Mouse (Mus musculus) liver, embryonic 15.5 days (tissue): ENCODE measurements around the gene Rbm19. TPM values are rescaled to one million over a fixed set of nuclear protein-coding genes. Genes with fewer than 3 reads are reported as not detected.

ENCODE experiments used
- ATAC-seq: fragments of 200-750 bp; cut with Nextera tagmentation; 2 replicates; pipeline ENCODE4 v1.8.0; 2017; ENCODE audit warnings: moderate number of reproducible peaks, mild to moderate bottlenecking, moderate library complexity; ENCODE audit not compliant: insufficient read depth
- H3K27ac ChIP-seq: fragments of 300-500 bp; sonication (generic); replicated peaks from 2 replicates; pipeline ENCODE4 v1.5.1; 2015; ENCODE audit warnings: mild to moderate bottlenecking, inconsistent platforms
- H3K27me3 ChIP-seq: fragments of 300-500 bp; sonication (generic); 2 replicates; pipeline ENCODE4 v1.6.1; 2015; ENCODE audit warnings: mild to moderate bottlenecking, inconsistent platforms
- H3K36me3 ChIP-seq: fragments of 300-500 bp; sonication (generic); replicated peaks from 2 replicates; pipeline ENCODE4 v1.6.1; 2015; ENCODE audit warnings: moderate library complexity, mild to moderate bottlenecking, inconsistent platforms
- H3K4me1 ChIP-seq: fragments of 300-500 bp; sonication (generic); replicated peaks from 2 replicates; pipeline ENCODE4 v1.6.1; 2015; ENCODE audit warnings: inconsistent platforms
- H3K4me2 ChIP-seq: fragments of 300-500 bp; sonication (generic); 2 replicates; pipeline ENCODE4 v1.6.1; 2015; ENCODE audit warnings: moderate library complexity, mild to moderate bottlenecking, inconsistent platforms
- H3K4me3 ChIP-seq: fragments of 300-500 bp; sonication (generic); replicated peaks from 2 replicates; pipeline ENCODE4 v1.5.1; 2015; ENCODE audit warnings: mild to moderate bottlenecking, inconsistent platforms
- H3K9ac ChIP-seq: fragments of 300-500 bp; sonication (generic); 2 replicates; pipeline ENCODE4 v1.6.1; 2015; ENCODE audit warnings: moderate library complexity, mild to moderate bottlenecking, inconsistent platforms
- H3K9me3 ChIP-seq: fragments of 300-500 bp; sonication (generic); replicated peaks from 2 replicates; pipeline ENCODE4 v1.6.1; 2016; ENCODE audit warnings: inconsistent platforms
- whole genome bisulfite sequencing: fragments of 180-500 bp; shearing (Covaris S2); methylation state at CpG from one replicate; pipeline ENCODE4 v1.1.7; 2015; ENCODE audit warnings: mixed read lengths; ENCODE audit not compliant: insufficient replicate concordance; 5-methylcytosine and 5-hydroxymethylcytosine counted together
- polyA plus RNA-seq: library from polyadenylated mRNA; unstranded; fragments of >200 nt; fragmentation: Nextera tagmentation; extraction: Ambion mirVana; gene quantifications from 2 replicates; pipeline ENCODE4 v1.2.1, GENCODE M21; 2015

Gene Rbm19
- polyA plus RNA-seq, 1 experiment from 2014 or later: 9.2 TPM

- Histone ChIP-seq H3K36me3 (peaks cover 5% of the 10 kb centered on the region), H3K4me2 (no peak overlapping the region), H3K4me3 (no peak overlapping the region), H3K9ac (no peak overlapping the region), H3K4me1 (no peaks in the 10 kb centered on the region), H3K27ac (no peak overlapping the region), H3K9me3 (no peaks in the 10 kb centered on the region), H3K27me3 (peaks cover 15% of the 10 kb centered on the region; the same call in 1 of the 2 replicates)
- WGBS: 49% methylated on average over 3 of the region's 3 CpGs
- ATAC-seq: no peak
These were observed 88.1 kb downstream of the Rbm19 start for GRCm38 (mm10) chr5:120204316-120204715.

DNA sequence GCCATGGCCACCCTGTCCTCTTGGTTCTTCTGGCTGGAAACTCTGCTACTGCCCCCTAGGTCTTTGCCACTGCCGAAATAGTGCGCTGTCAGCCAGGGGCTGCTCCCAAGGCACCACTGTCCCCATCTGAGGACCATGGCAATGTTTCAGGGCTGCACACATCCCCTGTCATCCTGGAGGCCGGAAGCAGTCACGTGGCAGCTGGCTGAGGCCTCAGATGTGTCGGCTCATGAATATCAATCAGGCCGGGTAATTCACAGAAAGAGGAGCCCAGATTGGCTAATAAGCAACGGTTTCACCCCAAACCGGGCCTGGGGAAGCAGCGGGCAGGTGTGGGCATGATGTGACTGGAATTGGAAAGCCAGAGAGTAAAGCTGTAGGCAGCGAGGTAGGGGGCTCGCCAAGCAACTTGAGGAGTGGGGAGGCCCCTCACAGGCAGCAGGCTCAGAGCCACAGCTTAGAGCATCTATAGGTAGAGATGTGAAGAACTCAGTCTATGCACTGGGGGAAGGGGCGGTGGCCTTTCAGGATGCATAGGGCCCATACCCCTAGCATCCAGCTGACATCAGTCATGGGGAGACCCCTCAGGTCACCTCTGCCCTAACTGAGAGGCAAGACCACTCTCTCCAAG lies 90.2 kb downstream of the Rbm19 start:
- Histone ChIP-seq H3K4me1 (no peaks in the 10 kb centered on the region), H3K27ac (no peak overlapping the region), H3K27me3 (peaks cover 35% of the 10 kb centered on the region), H3K4me2 (no peak overlapping the region), H3K36me3 (no peaks in the 10 kb centered on the region), H3K9ac (no peak overlapping the region), H3K4me3 (no peak overlapping the region), H3K9me3 (no peaks in the 10 kb centered on the region)
- WGBS: 51% methylated on average over 12 of the region's 12 CpGs
- no peak for ATAC-seq

DNA sequence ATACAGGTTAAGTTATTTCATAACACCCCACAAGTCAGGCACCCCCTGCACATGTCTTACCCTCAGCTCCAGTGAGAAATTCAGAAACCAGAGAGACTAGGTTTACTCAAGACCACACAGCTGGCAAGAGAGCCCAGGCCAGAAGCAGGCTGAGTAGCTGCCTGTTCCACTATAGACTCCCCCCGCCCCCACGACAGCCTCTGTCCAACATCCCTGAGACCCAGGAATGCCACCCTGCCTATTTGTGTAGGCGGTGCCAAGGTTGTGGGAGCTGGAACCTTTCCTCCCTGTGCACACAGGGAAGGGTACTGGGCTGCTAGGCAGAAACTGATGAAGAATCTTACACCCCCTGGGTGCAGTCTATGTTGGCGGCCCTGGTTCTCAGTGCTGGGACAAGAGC lies 91.2 kb downstream of the Rbm19 start:
- no peak for ATAC-seq
- Histone ChIP-seq H3K36me3 (no peaks in the 10 kb centered on the region), H3K27me3 (peaks cover 40% of the 10 kb centered on the region), H3K4me2 (no peak overlapping the region), H3K9ac (no peak overlapping the region), H3K27ac (no peak overlapping the region), H3K4me1 (no peaks in the 10 kb centered on the region), H3K4me3 (no peak overlapping the region), H3K9me3 (no peaks in the 10 kb centered on the region)
- 60% methylated on average over 4 of the region's 4 CpGs for WGBS

DNA sequence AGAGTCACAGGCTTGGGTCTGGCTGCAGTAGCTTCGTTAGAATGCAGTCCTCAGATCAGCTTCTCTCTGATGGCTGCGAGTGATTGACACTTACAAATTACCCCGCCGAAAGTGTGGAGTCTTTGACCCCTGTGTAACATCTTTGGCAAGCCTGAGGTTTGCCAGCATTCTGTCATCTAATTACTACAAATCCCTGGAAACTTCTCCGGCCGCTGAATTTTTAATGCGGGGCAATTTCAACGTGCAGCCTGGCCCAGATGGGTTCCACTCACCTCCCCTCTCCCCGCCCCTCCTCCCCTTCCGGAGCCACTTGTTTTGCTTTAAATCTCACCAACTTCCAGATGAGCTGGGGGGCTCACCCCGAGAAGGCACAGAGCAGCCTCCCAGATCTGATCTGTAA lies 94.4 kb downstream of the Rbm19 start:
- no peak for ATAC-seq
- WGBS: 14% methylated on average over 11 of the region's 11 CpGs
- Histone ChIP-seq H3K4me1 (no peaks in the 10 kb centered on the region), H3K27ac (no peak overlapping the region), H3K4me3 (no peak overlapping the region), H3K36me3 (no peaks in the 10 kb centered on the region), H3K9me3 (no peaks in the 10 kb centered on the region), H3K4me2 (no peak overlapping the region), H3K27me3 (peaks cover 43% of the 10 kb centered on the region), H3K9ac (no peak overlapping the region)

GRCm38 (mm10) chr5:120211182-120211581 lies 94.9 kb downstream of the Rbm19 start:
- Histone ChIP-seq H3K4me2 (no peak overlapping the region), H3K4me3 (no peak overlapping the region), H3K4me1 (no peaks in the 10 kb centered on the region), H3K9ac (no peak overlapping the region), H3K27me3 (peaks cover 43% of the 10 kb centered on the region), H3K36me3 (no peaks in the 10 kb centered on the region), H3K27ac (no peak overlapping the region), H3K9me3 (no peaks in the 10 kb centered on the region)
- WGBS: 11% methylated on average over 17 of the region's 17 CpGs
- no peak for ATAC-seq

- Histone ChIP-seq H3K4me1 (no peaks in the 10 kb centered on the region), H3K9ac (no peak overlapping the region), H3K4me3 (no peak overlapping the region), H3K36me3 (no peaks in the 10 kb centered on the region), H3K4me2 (no peak overlapping the region), H3K9me3 (no peaks in the 10 kb centered on the region), H3K27me3 (peaks cover 36% of the 10 kb centered on the region), H3K27ac (no peak overlapping the region)
- 49% methylated on average over 3 of the region's 3 CpGs for WGBS
- no peak for ATAC-seq
These were observed 98.2 kb downstream of the Rbm19 start for GRCm38 (mm10) chr5:120214511-120214910.

DNA sequence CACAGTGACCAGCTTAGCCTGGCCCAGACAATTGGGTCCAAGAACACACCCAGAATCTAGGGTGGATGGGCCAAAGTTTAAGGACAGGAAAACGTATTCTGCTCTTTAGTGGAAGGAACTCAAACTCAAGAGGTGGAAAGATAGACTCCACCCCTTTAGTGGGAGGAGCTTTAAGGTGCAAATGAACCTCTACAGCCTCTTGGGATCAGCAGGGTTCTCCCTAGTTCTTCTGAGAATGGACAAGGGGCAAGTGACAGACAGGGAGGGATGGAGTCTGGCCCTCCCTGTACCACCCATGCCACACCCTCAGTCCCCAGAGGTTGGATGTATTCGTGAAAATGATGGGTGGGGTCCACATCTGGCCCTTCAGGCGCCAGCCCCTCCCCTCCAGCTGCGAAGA lies 105.0 kb downstream of the Rbm19 start:
- ATAC-seq: no peak
- 25% methylated on average over 4 of the region's 4 CpGs for WGBS

DNA sequence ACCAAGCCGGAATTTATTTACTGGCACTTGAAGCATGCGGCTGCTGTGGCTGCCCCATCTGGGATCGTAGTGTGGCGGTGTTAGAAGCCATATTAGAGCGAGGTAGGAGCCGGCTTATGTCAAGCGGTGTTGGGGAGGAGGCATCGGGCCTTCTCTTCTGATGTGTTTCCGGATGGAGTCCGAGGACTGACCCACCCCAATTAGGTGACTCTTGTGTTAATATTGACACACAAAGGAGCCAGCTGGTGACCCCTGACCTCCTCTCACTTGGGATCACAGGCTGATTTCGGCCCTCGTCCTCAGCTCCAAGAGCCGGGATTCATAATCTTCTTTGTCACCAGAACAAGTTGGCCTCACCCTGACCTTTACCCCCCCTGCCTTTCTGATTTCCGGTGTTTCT lies 109.1 kb downstream of the Rbm19 start:
- Histone ChIP-seq H3K27me3 (peaks cover 23% of the 10 kb centered on the region; the same call in 1 of the 2 replicates), H3K4me1 (peaks cover 3% of the 10 kb centered on the region; the same call in 1 of the 2 replicates), H3K4me2 (no peak overlapping the region), H3K4me3 (no peak overlapping the region), H3K9ac (no peak overlapping the region), H3K27ac (no peak overlapping the region), H3K9me3 (no peaks in the 10 kb centered on the region), H3K36me3 (no peaks in the 10 kb centered on the region)
- no peak for ATAC-seq
- 53% methylated on average over 14 of the region's 14 CpGs for WGBS

More for the DNA sequence above, 105.0 kb downstream of the Rbm19 start:
- H3K27me3 ChIP-seq: peaks cover 27% of the 10 kb centered on the region; the same call in 1 of the 2 replicates
- no peak overlapping the region for H3K27ac ChIP-seq
- H3K36me3 ChIP-seq: no peaks in the 10 kb centered on the region
- H3K4me3 ChIP-seq: no peak overlapping the region
- H3K4me1 ChIP-seq: no peaks in the 10 kb centered on the region
- H3K9me3 ChIP-seq: no peaks in the 10 kb centered on the region
- H3K4me2 ChIP-seq: no peak overlapping the region
- no peak overlapping the region for H3K9ac ChIP-seq

- H3K4me2 ChIP-seq: peak overlapping the region; percentile 41; the same call in 1 of the 2 replicates
- no peak for ATAC-seq
These were observed 112.5 kb downstream of the Rbm19 start for GRCm38 (mm10) chr5:120228613-120229409.

GRCm38 (mm10) chr5:120231435-120232147 lies 115.3 kb downstream of the Rbm19 start:
- Histone ChIP-seq H3K4me3 (no peak overlapping the region), H3K27me3 (peaks cover 22% of the 10 kb centered on the region; the same call in 1 of the 2 replicates), H3K4me2 (no peak overlapping the region), H3K9me3 (no peaks in the 10 kb centered on the region), H3K4me1 (peaks cover 3% of the 10 kb centered on the region; the same call in 1 of the 2 replicates), H3K36me3 (no peaks in the 10 kb centered on the region), H3K9ac (no peak overlapping the region), H3K27ac (no peak overlapping the region)
- 10% methylated on average over 25 of the region's 25 CpGs for WGBS
- ATAC-seq: no peak

More at GRCm38 (mm10) chr5:120228613-120229409, 112.5 kb downstream of the Rbm19 start:
- WGBS: 51% methylated on average over 20 of the region's 20 CpGs
- Histone ChIP-seq H3K27me3 (0 out of 2 replicates have a peak, but pooled peaks cover 16% of the 10 kb centered on the region), H3K36me3 (no peaks in the 10 kb centered on the region), H3K9ac (no peak overlapping the region), H3K4me1 (peaks cover 3% of the 10 kb centered on the region; the same call in 1 of the 2 replicates), H3K4me3 (no peak overlapping the region), H3K9me3 (no peaks in the 10 kb centered on the region), H3K27ac (no peak overlapping the region)

DNA sequence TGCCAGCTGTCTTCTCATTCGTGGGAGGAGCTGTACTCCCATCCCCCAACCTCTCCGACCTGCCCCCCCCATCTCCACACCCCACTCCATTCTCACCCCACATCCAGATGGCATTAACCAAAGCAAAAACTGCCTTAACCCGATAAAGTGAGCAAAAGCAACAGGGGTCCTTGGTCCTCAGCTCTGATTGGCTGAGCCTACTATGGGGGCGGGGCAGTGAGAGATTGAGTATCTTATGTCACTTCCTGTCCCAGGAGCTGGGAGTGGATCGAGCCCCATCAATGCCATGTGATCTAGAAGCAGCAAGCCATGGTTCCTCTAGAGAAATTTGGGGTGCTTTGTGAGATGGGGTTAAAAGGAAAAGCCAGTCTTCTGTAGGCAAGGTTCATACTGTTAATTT lies 118.9 kb downstream of the Rbm19 start:
- H3K9ac ChIP-seq: no peak overlapping the region
- H3K27me3 ChIP-seq: peaks cover 17% of the 10 kb centered on the region; the same call in 1 of the 2 replicates
- H3K27ac ChIP-seq: no peak overlapping the region
- H3K4me3 ChIP-seq: no peak overlapping the region
- no peak for ATAC-seq
- WGBS: 38% methylated on average over 5 of the region's 5 CpGs
- H3K4me2 ChIP-seq: no peak overlapping the region
- H3K4me1 ChIP-seq: no peaks in the 10 kb centered on the region
- H3K36me3 ChIP-seq: no peaks in the 10 kb centered on the region
- no peaks in the 10 kb centered on the region for H3K9me3 ChIP-seq
